Mouse (Mus musculus) naive thymus-derived CD4-positive, alpha-beta T cell, adult 2 months (primary cell): ENCODE results near the gene Gm20431.

ENCODE experiments used
- DNase-seq: peaks from one replicate; pipeline ENCODE4 v3.0.0-alpha.2; 2011; ENCODE audit warnings: low read depth

Gm20431 gene

DNA sequence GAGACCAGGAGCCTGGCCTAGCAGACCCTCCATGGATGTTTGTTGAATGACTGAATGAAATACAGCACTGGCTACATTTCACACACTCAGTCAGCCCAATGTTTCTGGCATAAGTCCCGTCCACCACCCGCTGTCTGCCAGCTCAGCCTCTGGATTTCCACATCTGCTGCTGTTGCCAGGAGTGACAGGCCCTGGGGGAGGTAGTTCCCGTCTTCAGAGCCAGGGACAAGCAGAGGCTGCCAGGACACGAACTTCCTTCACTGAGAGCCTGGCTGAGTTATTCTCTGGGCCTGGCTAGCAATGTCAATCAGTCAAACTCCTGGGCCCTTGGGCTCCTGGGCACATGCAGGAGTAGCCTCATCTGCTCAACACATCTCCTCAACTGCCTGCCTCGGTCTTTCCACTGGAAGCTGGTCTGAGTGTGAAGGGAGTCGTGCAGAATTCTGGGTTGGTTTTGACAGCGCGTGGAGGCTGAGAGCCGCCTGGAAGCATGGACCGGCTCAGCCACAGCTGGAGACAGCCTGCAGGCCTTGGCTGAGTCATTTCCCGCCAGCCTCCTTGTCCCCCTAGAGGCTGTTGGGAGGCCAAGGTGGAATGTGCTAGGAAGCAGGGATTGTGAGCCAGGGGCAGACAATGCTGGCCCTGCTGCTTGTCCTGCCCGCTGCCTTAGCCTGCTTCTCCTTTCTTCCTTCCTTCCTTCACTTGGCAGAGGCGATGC lies 91.2 kb downstream of the Gm20431 start:
- no peak for DNase-seq

GRCm38 (mm10) chr2:167568112-167568511 lies 93.2 kb downstream of the Gm20431 start:
- DNase-seq, result no peak

DNA sequence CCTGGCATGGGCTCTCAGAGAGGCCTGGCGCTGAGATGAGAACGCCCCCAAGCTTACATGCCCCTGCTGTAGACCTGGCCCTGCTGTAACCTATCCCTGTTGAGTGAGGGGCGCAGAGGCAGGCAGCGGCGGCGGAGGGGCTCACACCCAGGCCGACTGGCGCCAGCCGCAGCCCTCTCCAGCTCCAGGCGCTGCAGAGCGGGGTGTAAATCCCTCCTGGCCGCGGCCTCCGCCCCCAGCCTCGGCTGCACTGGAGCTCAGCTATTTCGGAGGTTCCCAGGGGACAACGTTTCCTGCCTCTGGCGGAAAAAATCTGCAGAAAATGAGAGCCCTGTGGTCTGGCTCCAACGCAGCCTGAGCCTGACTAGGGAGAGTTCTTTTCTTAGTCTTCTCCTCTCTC lies 95.6 kb downstream of the Gm20431 start:
- DNase-seq, result no peak

GRCm38 (mm10) chr2:167565312-167565656 lies 96.0 kb downstream of the Gm20431 start:
- no peak for DNase-seq

- no peak for DNase-seq
These were observed 96.6 kb downstream of the Gm20431 start for GRCm38 (mm10) chr2:167564551-167565311.

DNA sequence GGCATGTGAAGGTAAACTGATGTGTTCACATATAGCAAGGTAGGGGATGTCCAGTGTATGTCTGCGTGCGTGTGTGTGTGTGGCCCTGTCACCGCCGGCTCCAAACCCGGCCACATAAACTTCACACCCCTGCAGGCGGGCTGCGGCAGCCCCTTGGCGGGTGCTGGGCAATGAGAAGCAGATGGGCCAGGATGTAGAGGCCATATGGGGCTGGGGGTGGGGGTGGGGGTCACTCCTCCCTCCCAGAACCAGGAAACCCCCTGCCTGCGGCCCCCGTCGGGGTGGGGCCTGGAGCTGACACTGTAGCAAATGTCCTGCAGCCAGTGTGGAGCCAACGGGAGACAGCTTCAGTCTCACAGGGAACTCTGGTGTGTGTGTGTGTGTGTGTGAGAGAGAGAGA lies 97.6 kb downstream of the Gm20431 start:
- no peak for DNase-seq

DNA sequence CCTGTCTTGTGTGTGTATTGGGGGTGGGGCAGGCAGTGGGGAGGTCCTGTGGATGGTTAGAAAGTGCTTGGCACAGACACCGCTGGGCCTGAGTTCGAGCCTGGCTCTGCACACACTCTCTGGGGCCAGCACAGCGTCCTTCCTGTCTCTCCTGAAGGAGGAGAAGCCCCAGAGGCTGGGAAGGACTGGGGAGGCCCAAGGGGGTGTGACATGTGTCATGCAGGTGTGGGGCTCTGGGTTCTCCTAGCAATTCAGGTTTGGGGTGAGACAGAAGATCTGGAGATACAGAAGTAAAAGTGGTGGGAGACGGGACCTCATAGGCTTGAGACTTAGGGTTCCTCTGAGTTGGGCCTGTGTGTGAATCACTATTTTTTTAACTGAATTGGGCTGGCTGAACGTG lies 98.3 kb downstream of the Gm20431 start:
- no peak for DNase-seq

DNA sequence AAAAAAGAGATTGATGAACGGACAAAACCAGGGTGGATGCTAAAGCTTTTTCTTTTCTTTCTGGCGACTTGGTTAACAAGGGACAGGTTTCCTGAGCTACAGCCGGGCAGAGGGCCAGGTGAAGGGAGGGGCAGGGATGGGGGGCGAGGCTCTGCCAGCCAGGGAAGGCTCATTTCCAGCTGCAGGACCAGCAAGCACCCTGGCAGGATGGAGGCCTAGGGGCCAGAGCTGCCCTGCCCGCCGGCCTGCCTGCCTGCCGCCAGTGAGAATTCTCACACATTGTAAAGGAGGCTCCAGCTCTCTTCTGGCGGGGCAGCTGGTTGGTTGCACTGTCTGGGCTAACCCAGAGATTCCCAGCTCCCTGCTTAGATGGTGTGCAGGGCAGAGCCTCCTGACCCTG lies 99.2 kb downstream of the Gm20431 start:
- DNase-seq, result no peak

DNA sequence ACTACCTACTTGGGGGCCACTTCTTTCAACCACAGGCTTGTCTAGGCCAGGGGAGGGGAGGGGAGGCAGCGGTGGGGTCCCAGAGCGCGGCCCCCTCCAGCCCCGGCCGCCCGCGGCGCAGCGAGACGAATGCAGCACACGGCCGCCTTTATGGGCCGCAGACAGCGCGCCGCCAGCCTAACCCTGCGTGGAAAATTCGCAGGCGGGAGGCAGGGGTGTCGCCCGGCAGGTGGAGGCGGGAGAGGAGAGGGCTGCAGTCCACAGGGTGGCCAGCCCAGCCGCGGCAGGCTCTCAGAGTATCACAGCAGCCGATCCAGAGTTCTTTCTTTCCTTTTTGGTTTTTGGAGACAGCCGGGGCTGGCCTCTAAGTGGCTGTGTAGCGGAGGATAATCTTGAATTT lies 101.9 kb downstream of the Gm20431 start:
- DNase-seq, result no peak
